Mouse (Mus musculus): ENCODE measurements around the gene Gm10073. TPM values are rescaled to one million over a fixed set of nuclear protein-coding genes. Genes with fewer than 3 reads are reported as not detected.
"Not testable (repeated sequence)": the region's sequence is repeated elsewhere in the genome, so short reads cannot be mapped to it uniquely, and the experiment has no call there.

Gene Gm10073
- polyA plus RNA-seq, 1 experiment from 2014 or later: 7.3 TPM

GRCm38 (mm10) chr8:106603933-106604332, 30.7 kb upstream of the Gm10073 start:
- no peak for ATAC-seq
- 2% methylated on average over 19 of the region's 19 CpGs for WGBS (ENCODE audit: insufficient replicate concordance)
- Histone ChIP-seq H3K4me3 (ENCODE audit: low read depth, low read length) (peak overlapping the region; percentile 65), H3K4me2 (ENCODE audit: low read depth, low read length) (peak overlapping the region; percentile 73), H3K9me3 (ENCODE audit: low read length) (no peaks in the 10 kb centered on the region), H3K4me1 (ENCODE audit: insufficient read depth) (peaks cover 15% of the 10 kb centered on the region), H3K9ac (replicated peaks) (peak overlapping the region; percentile 63), H3K27ac (ENCODE audit: low read depth) (peak overlapping the region; percentile 64), H3K27me3 (ENCODE audit: insufficient read depth, low read length) (peaks cover 29% of the 10 kb centered on the region), H3K36me3 (replicated peaks; ENCODE audit: insufficient read depth, low read length) (no peaks in the 10 kb centered on the region)
- DNase-seq: no peak
- TF ChIP-seq CTCF (IDR thresholded peaks at IDR 0.05; ENCODE audit: low read depth) (no peak), EP300 (IDR thresholded peaks at IDR 0.05; ENCODE audit: low read depth) (no peak)

GRCm38 (mm10) chr8:106603131-106603819, 30.0 kb upstream of the Gm10073 start, which contains the start of gene Cdh1:
Gene Cdh1, plus strand, starts transcription at chr8:106603351.
- under 1% methylated on average over 44 of the region's 53 CpGs for WGBS (ENCODE audit: insufficient replicate concordance)
- Histone ChIP-seq H3K27me3 (ENCODE audit: insufficient read depth, low read length) (peaks cover 29% of the 10 kb centered on the region), H3K4me3 (ENCODE audit: low read depth, low read length) (peak within 1 kb of the TSS; percentile 65), H3K4me2 (ENCODE audit: low read depth, low read length) (peak within 1 kb of the TSS; percentile 73), H3K4me1 (ENCODE audit: insufficient read depth) (peaks cover 11% of the 10 kb centered on the region), H3K9me3 (ENCODE audit: low read length) (no peaks in the 10 kb centered on the region), H3K27ac (ENCODE audit: low read depth) (peak within 1 kb of the TSS; percentile 64), H3K9ac (replicated peaks) (peak within 1 kb of the TSS; percentile 63), H3K36me3 (replicated peaks; ENCODE audit: insufficient read depth, low read length) (no peaks in the 10 kb centered on the region)
- DNase-seq (peak; percentile 80), ATAC-seq (peak; percentile 64)
- TF ChIP-seq CTCF (IDR thresholded peaks at IDR 0.05; ENCODE audit: low read depth) (peak; percentile 39), EP300 (IDR thresholded peaks at IDR 0.05; ENCODE audit: low read depth) (no peak)

GRCm38 (mm10) chr8:106599265-106599979, 26.2 kb upstream of the Gm10073 start:
- Histone ChIP-seq H3K9ac (replicated peaks) (no peak overlapping the region), H3K4me1 (ENCODE audit: insufficient read depth) (peaks cover 10% of the 10 kb centered on the region), H3K4me2 (ENCODE audit: low read depth, low read length) (no peak overlapping the region), H3K27ac (ENCODE audit: low read depth) (peak overlapping the region; percentile 50; the same call in 1 of the 2 replicates), H3K4me3 (ENCODE audit: low read depth, low read length) (no peak overlapping the region), H3K27me3 (ENCODE audit: insufficient read depth, low read length) (peaks cover 23% of the 10 kb centered on the region), H3K36me3 (replicated peaks; ENCODE audit: insufficient read depth, low read length) (no peaks in the 10 kb centered on the region), H3K9me3 (ENCODE audit: low read length) (no peaks in the 10 kb centered on the region)
- WGBS (ENCODE audit: insufficient replicate concordance): 41% methylated on average over 7 of the region's 7 CpGs
- DNase-seq: no peak
- ATAC-seq: peak; percentile 52
- no peak for TF ChIP-seq CTCF (IDR thresholded peaks at IDR 0.05; ENCODE audit: low read depth)
- peak; percentile 18; the same call in 1 of the 2 replicates for TF ChIP-seq EP300 (IDR thresholded peaks at IDR 0.05; ENCODE audit: low read depth)

- no peaks in the 10 kb centered on the region for H3K36me3 ChIP-seq (replicated peaks; ENCODE audit: insufficient read depth, low read length)
- 65% methylated on average over 5 of the region's 5 CpGs for WGBS (ENCODE audit: insufficient replicate concordance)
- ATAC-seq: peak; percentile 84
- no peaks in the 10 kb centered on the region for H3K9me3 ChIP-seq (ENCODE audit: low read length)
- no peak for DNase-seq
- H3K27ac ChIP-seq (ENCODE audit: low read depth): peak overlapping the region; percentile 92
- H3K27me3 ChIP-seq (ENCODE audit: insufficient read depth, low read length): 0 out of 2 replicates have a peak, but pooled peaks cover under 1% of the 10 kb centered on the region
- H3K4me1 ChIP-seq (ENCODE audit: insufficient read depth): 0 out of 2 replicates have a peak, but pooled peaks cover 5% of the 10 kb centered on the region
- H3K9ac ChIP-seq (replicated peaks): no peak overlapping the region
- H3K4me3 ChIP-seq (ENCODE audit: low read depth, low read length): no peak overlapping the region
- H3K4me2 ChIP-seq (ENCODE audit: low read depth, low read length): peak overlapping the region; percentile 15; the same call in 1 of the 2 replicates
- TF ChIP-seq CTCF (IDR thresholded peaks at IDR 0.05; ENCODE audit: low read depth) (no peak), EP300 (IDR thresholded peaks at IDR 0.05; ENCODE audit: low read depth) (no peak)
These were observed 23.8 kb upstream of the Gm10073 start for GRCm38 (mm10) chr8:106597067-106597466.

GRCm38 (mm10) chr8:106595623-106596022, 22.4 kb upstream of the Gm10073 start:
- not testable (repeated sequence) for H3K9me3 ChIP-seq (ENCODE audit: low read length); H3K4me2 ChIP-seq (ENCODE audit: low read depth, low read length); H3K36me3 ChIP-seq (replicated peaks; ENCODE audit: insufficient read depth, low read length); H3K4me1 ChIP-seq (ENCODE audit: insufficient read depth); H3K27ac ChIP-seq (ENCODE audit: low read depth); H3K4me3 ChIP-seq (ENCODE audit: low read depth, low read length); H3K27me3 ChIP-seq (ENCODE audit: insufficient read depth, low read length); DNase-seq; ATAC-seq; H3K9ac ChIP-seq (replicated peaks)
- 80% methylated on average over 3 of the region's 3 CpGs for WGBS (ENCODE audit: insufficient replicate concordance)

- H3K36me3 ChIP-seq (replicated peaks; ENCODE audit: insufficient read depth, low read length): no peaks in the 10 kb centered on the region
- no peak overlapping the region for H3K4me2 ChIP-seq (ENCODE audit: low read depth, low read length)
- DNase-seq (no peak), ATAC-seq (no peak)
- no peak for TF ChIP-seq CTCF (IDR thresholded peaks at IDR 0.05; ENCODE audit: low read depth)
- no peak for TF ChIP-seq EP300 (IDR thresholded peaks at IDR 0.05; ENCODE audit: low read depth)
- H3K9ac ChIP-seq (replicated peaks): no peak overlapping the region
- H3K9me3 ChIP-seq (ENCODE audit: low read length): no peaks in the 10 kb centered on the region
- H3K4me3 ChIP-seq (ENCODE audit: low read depth, low read length): no peak overlapping the region
- no peaks in the 10 kb centered on the region for H3K27me3 ChIP-seq (ENCODE audit: insufficient read depth, low read length)
- 0 out of 2 replicates have a peak, but pooled peaks cover 5% of the 10 kb centered on the region for H3K4me1 ChIP-seq (ENCODE audit: insufficient read depth)
- WGBS (ENCODE audit: insufficient replicate concordance): 33% methylated on average over 3 of the region's 3 CpGs
- H3K27ac ChIP-seq (ENCODE audit: low read depth): no peak overlapping the region
These were observed 19.2 kb upstream of the Gm10073 start for GRCm38 (mm10) chr8:106592458-106592857.
